Mouse (Mus musculus) T-cell, adult 66 days (primary cell): ENCODE results near the gene Fas. TPM values are rescaled to one million over a fixed set of nuclear protein-coding genes. Genes with fewer than 3 reads are reported as not detected.

Experiments
- total RNA-seq, 2 experiments: library from RNA; stranded (reverse); gene quantifications; 3 replicates in 1 of 2; 4 replicates in 1 of 2; pipeline ENCODE4 v1.2.4; 2023

Fas gene
- total RNA-seq: 10 to 100 TPM; 31.6 to 34.4 TPM

DNA sequence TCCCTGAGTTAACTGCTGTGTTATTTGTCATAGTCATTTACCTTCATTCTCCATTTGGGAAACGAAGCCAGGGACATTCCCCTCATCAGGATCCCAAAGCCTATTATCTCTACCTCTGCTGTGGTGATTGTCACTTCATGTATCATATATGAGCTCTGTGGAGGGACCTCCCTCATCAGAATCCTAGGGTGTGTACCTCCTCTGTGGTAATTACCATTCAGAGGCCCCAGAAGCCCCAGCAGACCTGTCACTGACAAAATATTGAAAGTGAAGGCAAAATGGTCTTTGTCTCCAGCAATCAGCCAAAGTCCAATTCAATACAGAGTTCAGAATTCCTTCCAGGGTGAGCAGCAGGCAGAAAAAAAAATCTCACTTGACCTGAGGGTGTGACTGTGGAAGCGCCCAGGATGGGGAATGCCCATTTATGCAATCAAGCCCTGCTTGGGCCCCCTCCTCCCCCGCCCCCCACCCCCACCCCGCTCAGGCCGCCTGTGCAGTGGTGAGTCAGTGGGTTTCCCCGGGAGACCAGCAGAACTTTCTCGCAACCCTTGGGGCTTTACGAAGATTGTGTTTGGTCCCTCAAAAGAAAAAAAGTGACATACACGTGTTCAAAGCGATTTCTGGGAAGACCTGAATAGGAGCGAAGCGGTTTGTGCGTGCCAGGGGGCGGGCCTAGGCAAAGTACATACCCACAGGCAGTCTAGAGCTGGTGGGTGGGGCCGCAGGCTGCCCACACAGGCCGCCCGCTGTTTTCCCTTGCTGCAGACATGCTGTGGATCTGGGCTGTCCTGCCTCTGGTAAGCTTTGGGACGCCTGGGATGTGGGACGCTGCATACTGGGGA, at the start of gene Fas:
Gene Fas (plus strand): TSS at position 719 of the 842 bp plus-strand sequence.

DNA sequence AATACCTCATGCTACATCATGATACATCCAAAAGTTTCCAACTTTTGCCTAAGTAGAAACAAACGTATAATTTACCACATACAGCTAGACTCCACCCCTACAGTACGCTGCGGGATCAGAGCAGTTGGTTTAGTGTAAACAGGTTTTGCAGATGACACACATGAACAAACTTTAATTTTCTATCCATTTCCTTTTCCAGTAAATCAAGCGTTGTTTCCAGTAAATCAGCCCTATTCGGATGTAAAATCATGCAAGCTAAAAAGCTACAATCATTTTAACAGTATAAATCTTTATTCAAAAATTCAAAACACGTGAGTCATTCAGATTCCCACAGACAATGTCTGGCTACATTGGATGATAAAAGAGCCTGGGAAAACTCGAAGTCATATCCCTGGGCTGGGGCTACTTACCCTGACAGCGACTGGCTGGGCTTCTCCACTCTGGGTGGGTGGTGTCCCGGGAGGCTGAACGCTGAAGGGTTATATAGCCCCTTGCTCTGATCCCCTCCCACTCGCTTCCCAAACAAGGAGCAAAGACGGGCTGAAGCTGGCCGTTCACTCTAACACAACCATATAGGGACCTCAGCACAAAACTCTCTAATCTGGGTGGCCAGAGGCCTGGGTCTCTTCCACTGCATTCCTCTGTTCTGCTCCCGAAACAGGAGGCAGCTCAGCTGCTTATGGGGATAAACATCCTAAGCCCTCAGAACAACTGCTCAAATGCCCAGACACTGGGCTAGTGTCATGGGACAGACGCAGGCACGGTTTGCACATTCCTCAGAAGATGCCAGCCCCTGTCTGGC, 35.4 kb upstream of the Fas start, which contains the start of gene Acta2:
Gene Acta2 (minus strand): TSS at position 711 of the 802 bp plus-strand sequence.

Other genes with a start within 250 kb of the Fas start
- gene Lipn, start 223.3 kb upstream of the Fas start, total RNA-seq: not detected
- gene Lipm, start 189.7 kb upstream of the Fas start, total RNA-seq: not detected
- not detected for gene Ankrd22, start 124.6 kb upstream of the Fas start, total RNA-seq
- 10 to 100 TPM; 51.2 to 63.3 TPM for gene Stambpl1, start 98.4 kb upstream of the Fas start, total RNA-seq
- not detected for gene Acta2, start 35.1 kb upstream of the Fas start, total RNA-seq
- not detected for gene Ch25h, start 184.5 kb downstream of the Fas start, total RNA-seq
- gene Lipa, start 236.8 kb downstream of the Fas start, total RNA-seq: 10 to 100 TPM; 63.1 to 67.9 TPM